Mouse (Mus musculus) G1E (cell line): ENCODE results near the gene E2f1.

Experiments
- CTCF ChIP-seq: IDR thresholded peaks from 2 replicates; pipeline ENCODE4 v1.5.1; 2012; ENCODE audit warnings: low read depth, low read length, inconsistent platforms, mixed read lengths
- GATA1 ChIP-seq: IDR thresholded peaks from 2 replicates; pipeline ENCODE4 v1.6.1; 2012; ENCODE audit warnings: borderline replicate concordance, low read length, inconsistent platforms, mixed read lengths
- TAL1 ChIP-seq: conservative IDR thresholded peaks from 2 replicates; pipeline ENCODE4 v1.6.1; 2012; ENCODE audit warnings: low read depth, low read length, inconsistent platforms, mixed read lengths

DNA sequence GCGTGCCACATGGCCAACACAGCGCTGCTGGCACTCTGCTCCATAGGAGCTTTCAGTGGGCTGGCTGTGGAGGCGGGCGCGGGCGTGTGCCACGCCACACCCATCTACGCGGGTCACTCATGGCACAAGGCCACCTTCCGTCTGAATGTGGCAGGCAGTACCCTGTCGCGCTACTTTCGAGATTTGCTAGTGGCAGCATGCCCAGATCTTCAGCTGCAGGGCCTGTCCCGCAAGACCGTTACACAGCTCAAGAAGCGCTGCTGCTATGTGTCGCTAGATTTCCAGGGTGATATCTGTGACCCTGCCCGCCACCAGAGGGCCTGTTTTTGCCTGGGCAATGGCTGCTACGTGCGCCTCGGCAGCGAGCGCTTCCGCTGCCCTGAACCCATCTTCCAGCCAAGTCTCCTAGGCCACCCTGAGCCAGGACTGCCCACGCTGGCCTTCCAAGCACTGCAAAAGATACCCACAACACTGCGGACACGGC lies 17.2 kb downstream of the E2f1 start:
- TF ChIP-seq CTCF = no peak
- TF ChIP-seq GATA1 = no peak
- TF ChIP-seq TAL1 = no peak
